Mouse (Mus musculus): ENCODE data around the gene Dtx3l. TPM values are rescaled to one million over a fixed set of nuclear protein-coding genes. Genes with fewer than 3 reads are reported as not detected.

Dtx3l gene
- polyA plus RNA-seq (2012; rRNA removed), result 20.6 and 20.9 TPM in 2 replicates

DNA sequence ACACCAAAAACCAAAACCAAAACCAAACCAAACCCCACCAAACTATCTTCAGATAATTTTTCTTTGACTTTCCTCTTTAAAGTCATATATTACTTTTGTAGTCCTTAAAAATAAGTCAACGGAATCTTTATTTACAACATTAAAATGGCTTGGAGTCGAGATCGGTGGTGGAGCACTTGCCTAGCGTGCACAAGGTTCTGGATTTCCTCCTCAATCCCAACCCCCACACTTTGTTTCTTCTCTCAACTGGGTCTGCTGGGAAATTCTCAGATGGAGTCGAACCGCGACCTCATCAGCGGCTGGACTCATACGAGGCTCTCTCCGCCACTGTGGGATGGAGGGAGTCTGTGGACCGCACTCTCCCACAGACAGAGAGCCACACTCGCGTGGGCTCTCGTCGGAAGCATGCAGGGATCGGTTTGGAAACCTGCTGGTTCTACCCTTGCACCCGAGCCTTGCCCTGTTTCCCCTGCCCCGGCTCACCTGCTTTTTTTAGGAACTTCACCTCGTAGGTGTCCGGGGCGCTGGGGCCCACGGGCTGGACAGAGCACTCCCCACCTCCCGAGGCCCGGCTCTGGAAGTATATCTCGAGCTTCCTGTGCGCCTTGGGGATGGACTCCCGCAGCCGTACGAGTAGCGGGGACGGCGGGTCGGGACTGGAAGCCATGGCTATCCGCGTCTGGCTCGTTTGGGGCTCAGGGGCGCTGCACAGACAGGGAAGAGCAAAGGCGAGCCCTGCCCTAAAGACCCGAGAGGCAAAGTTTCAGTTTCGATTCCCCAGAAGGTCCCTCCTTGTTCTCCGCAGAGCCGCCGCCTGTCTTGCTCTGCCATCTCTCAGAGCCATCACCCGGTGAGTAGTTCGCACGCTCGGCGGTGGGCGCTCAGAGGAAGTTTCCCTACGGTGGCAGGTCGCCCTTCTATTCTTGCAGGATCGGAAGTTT lies at the start of gene Dtx3l, which contains the start of gene Parp9:
Dtx3l (minus strand) TSS at position 941 of the 941 bp plus-strand sequence.
Parp9 (plus strand) TSS at position 260 of the 941 bp plus-strand sequence.
- TF ChIP-seq POLR2A (IDR thresholded peaks at IDR 0.05; ENCODE audit: control insufficient read depth, extremely low read depth, insufficient read depth, low read length, poor library complexity) (no peak), CTCF (IDR thresholded peaks at IDR 0.05; ENCODE audit: borderline replicate concordance, control insufficient read depth, extremely low read depth, insufficient read depth, low read length, poor library complexity) (no peak)
- peak; percentile 75 for DNase-seq
- WGBS, result under 1% methylated on average over 52 of the region's 52 CpGs
- Histone ChIP-seq H3K4me3 (ENCODE audit: control insufficient read depth, insufficient read depth, low read length) (peak within 1 kb of the TSS; percentile 94), H3K36me3 (ENCODE audit: control insufficient read depth, insufficient read depth, low read length) (peaks cover 24% of the 10 kb centered on the region), H3K27me3 (ENCODE audit: control insufficient read depth, insufficient read depth, low read length) (no peaks in the 10 kb centered on the region), H3K27ac (ENCODE audit: control insufficient read depth, insufficient read depth, low read length) (peak within 1 kb of the TSS; percentile 86), H3K4me1 (replicated peaks; ENCODE audit: control insufficient read depth, insufficient read depth, low read length) (peaks cover 12% of the 10 kb centered on the region)

DNA sequence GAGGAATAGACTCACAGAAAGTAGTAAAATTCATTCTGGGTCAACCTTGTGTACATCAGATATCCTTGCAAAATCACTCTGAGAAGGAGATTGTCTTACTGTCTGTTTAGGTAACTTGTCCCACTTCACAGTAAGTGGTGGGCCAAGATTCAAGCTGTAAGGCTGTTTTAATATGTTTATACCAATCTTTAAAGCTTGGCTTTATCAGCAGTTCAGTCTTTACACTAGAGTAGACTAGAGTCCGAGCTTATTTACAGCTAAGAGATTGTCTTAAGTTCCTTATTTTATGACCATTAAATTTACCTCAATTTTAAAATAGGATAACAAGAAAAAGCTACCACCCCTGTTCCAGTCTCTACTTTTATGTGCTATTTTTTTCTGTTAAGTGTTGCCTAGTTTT lies 49.0 kb upstream of the Dtx3l start:
- 79% methylated on average over 1 of the region's 1 CpGs for WGBS
- no peak for DNase-seq
- H3K36me3 ChIP-seq (ENCODE audit: control insufficient read depth, insufficient read depth, low read length), result no peaks in the 10 kb centered on the region
- TF ChIP-seq POLR2A (IDR thresholded peaks at IDR 0.05; ENCODE audit: control insufficient read depth, extremely low read depth, insufficient read depth, low read length, poor library complexity), result no peak
- TF ChIP-seq CTCF (IDR thresholded peaks at IDR 0.05; ENCODE audit: borderline replicate concordance, control insufficient read depth, extremely low read depth, insufficient read depth, low read length, poor library complexity), result no peak
- no peaks in the 10 kb centered on the region for H3K27me3 ChIP-seq (ENCODE audit: control insufficient read depth, insufficient read depth, low read length)
- peaks cover 5% of the 10 kb centered on the region for H3K4me1 ChIP-seq (replicated peaks; ENCODE audit: control insufficient read depth, insufficient read depth, low read length)
- no peak overlapping the region for H3K4me3 ChIP-seq (ENCODE audit: control insufficient read depth, insufficient read depth, low read length)
- H3K27ac ChIP-seq (ENCODE audit: control insufficient read depth, insufficient read depth, low read length), result no peak overlapping the region

DNA sequence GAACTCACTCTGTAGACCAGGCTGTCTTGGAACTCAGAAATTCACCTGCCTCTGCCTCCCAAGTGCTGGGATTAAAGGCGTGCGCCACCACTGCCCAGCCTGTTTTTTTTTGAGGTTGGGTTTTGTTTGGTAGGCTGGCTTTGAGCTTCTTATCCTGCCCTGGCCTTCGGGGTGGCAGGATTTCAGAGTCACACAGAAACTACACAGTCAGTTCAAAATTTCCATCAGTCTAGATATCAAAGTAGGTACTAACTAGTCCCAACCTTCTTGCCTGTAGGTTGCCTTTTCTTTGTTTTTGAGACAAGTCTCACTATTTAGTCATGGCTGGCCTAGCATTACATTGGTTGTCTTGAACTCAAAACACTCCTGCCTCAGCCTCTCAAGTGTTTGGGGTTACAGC lies 45.5 kb upstream of the Dtx3l start:
- TF ChIP-seq POLR2A (IDR thresholded peaks at IDR 0.05; ENCODE audit: control insufficient read depth, extremely low read depth, insufficient read depth, low read length, poor library complexity) (no peak), CTCF (IDR thresholded peaks at IDR 0.05; ENCODE audit: borderline replicate concordance, control insufficient read depth, extremely low read depth, insufficient read depth, low read length, poor library complexity) (no peak)
- no peaks in the 10 kb centered on the region for H3K36me3 ChIP-seq (ENCODE audit: control insufficient read depth, insufficient read depth, low read length)
- no peak overlapping the region for H3K27ac ChIP-seq (ENCODE audit: control insufficient read depth, insufficient read depth, low read length)
- WGBS, result 36% methylated on average over 3 of the region's 3 CpGs
- H3K4me3 ChIP-seq (ENCODE audit: control insufficient read depth, insufficient read depth, low read length), result no peak overlapping the region
- DNase-seq, result no peak
- peaks cover 8% of the 10 kb centered on the region for H3K4me1 ChIP-seq (replicated peaks; ENCODE audit: control insufficient read depth, insufficient read depth, low read length)
- H3K27me3 ChIP-seq (ENCODE audit: control insufficient read depth, insufficient read depth, low read length), result no peaks in the 10 kb centered on the region; the same call in 1 of the 2 replicates

DNA sequence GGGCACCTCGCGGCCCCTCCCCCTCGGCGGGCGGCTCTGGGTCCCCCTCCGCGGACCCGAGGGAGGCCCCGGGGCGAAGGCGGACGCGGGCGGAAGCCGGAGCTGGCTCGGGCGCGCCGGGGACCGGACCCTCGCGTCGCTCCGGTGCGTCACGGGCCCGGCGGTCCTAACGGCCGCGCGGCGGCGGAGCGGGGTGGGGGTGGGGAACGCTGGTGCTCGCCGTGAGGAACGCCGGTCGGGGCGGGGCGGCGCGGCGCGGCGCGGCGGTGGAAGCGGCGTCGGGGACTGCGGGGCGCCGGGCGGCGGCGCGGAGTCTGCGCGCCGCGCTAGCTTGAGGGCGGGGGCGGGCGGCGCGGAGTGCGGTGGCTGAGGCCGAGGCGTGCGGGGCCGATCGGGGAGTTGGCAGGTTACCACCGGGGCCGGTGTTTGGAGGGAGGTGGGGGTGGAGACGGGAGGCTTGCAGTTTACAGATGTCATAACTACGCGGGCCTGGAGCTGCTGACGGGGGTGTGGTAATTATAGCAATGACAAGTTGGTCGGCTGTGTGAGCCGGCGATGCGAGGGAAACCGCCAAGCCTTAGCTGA lies 44.7 kb upstream of the Dtx3l start:
- H3K27me3 ChIP-seq (ENCODE audit: control insufficient read depth, insufficient read depth, low read length), result no peaks in the 10 kb centered on the region; the same call in 1 of the 2 replicates
- H3K27ac ChIP-seq (ENCODE audit: control insufficient read depth, insufficient read depth, low read length), result peak overlapping the region; percentile 32
- H3K4me3 ChIP-seq (ENCODE audit: control insufficient read depth, insufficient read depth, low read length), result peak overlapping the region; percentile 67
- H3K4me1 ChIP-seq (replicated peaks; ENCODE audit: control insufficient read depth, insufficient read depth, low read length), result peaks cover 8% of the 10 kb centered on the region
- under 1% methylated on average over 79 of the region's 86 CpGs for WGBS
- H3K36me3 ChIP-seq (ENCODE audit: control insufficient read depth, insufficient read depth, low read length), result no peaks in the 10 kb centered on the region
- TF ChIP-seq CTCF (IDR thresholded peaks at IDR 0.05; ENCODE audit: borderline replicate concordance, control insufficient read depth, extremely low read depth, insufficient read depth, low read length, poor library complexity), result no peak
- no peak for TF ChIP-seq POLR2A (IDR thresholded peaks at IDR 0.05; ENCODE audit: control insufficient read depth, extremely low read depth, insufficient read depth, low read length, poor library complexity)
- DNase-seq, result peak; percentile 57

DNA sequence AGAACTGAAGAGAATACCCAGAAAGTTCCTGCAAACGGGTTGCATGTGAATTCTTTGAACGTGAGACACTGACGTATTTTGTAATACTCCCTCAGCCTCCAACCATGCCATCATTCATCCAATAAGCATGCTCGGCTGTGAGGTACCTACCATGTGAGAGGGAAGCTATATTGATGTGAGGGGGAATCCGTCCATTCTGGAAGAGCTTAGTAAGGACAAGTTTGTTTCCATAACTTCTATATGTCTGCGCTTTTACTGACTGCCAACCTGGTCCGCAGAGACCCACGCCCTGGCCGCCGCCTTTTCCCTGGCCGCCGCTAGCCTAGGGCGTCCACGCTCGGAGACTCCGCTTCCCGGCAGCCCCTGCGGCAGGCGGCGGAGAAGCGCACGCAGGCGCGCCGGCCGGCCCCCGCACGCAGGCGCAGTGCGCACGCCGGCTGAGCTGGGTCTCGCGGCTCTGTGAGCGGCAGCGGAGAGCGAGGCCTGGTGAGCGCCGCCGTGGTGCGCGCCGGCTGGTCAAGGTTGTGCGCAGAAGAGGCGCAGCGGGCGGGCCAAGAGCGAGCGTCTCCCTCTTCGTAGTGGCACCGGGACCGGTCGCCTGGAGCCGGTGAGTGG lies 44.1 kb upstream of the Dtx3l start:
- Histone ChIP-seq H3K4me3 (ENCODE audit: control insufficient read depth, insufficient read depth, low read length) (peak overlapping the region; percentile 67), H3K36me3 (ENCODE audit: control insufficient read depth, insufficient read depth, low read length) (no peaks in the 10 kb centered on the region), H3K4me1 (replicated peaks; ENCODE audit: control insufficient read depth, insufficient read depth, low read length) (peaks cover 6% of the 10 kb centered on the region), H3K27ac (ENCODE audit: control insufficient read depth, insufficient read depth, low read length) (peak overlapping the region; percentile 32), H3K27me3 (ENCODE audit: control insufficient read depth, insufficient read depth, low read length) (no peaks in the 10 kb centered on the region; the same call in 1 of the 2 replicates)
- under 1% methylated on average over 54 of the region's 54 CpGs for WGBS
- peak; percentile 92 for DNase-seq
- peak; percentile 92 for TF ChIP-seq POLR2A (IDR thresholded peaks at IDR 0.05; ENCODE audit: control insufficient read depth, extremely low read depth, insufficient read depth, low read length, poor library complexity)
- peak; percentile 50; the same call in 1 of the 2 replicates for TF ChIP-seq CTCF (IDR thresholded peaks at IDR 0.05; ENCODE audit: borderline replicate concordance, control insufficient read depth, extremely low read depth, insufficient read depth, low read length, poor library complexity)

DNA sequence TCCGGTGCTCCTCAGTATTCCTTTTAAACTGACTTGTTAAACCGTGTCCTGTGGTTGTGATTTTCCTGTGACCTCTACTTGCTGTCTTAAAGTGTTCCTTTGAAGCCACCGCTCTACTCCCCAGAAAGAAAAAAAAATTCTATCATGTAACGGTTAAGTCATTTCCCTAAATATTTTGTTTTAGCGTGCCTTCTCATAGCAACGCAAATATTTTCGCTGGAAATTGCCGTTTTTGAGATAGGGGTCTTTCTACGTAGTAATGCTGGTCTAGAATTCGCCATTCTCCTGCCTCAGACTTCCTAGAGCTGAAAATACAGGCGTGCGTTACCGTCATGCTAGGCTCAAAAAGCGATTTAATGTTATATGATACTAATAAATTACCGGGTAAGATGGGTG lies 43.6 kb upstream of the Dtx3l start:
- 0 out of 2 replicates have a peak overlapping the region, but pooled peaks have one; percentile 3 for H3K4me3 ChIP-seq (ENCODE audit: control insufficient read depth, insufficient read depth, low read length)
- no peak for TF ChIP-seq CTCF (IDR thresholded peaks at IDR 0.05; ENCODE audit: borderline replicate concordance, control insufficient read depth, extremely low read depth, insufficient read depth, low read length, poor library complexity)
- TF ChIP-seq POLR2A (IDR thresholded peaks at IDR 0.05; ENCODE audit: control insufficient read depth, extremely low read depth, insufficient read depth, low read length, poor library complexity), result no peak
- peaks cover 6% of the 10 kb centered on the region for H3K4me1 ChIP-seq (replicated peaks; ENCODE audit: control insufficient read depth, insufficient read depth, low read length)
- 1% methylated on average over 15 of the region's 15 CpGs for WGBS
- H3K27me3 ChIP-seq (ENCODE audit: control insufficient read depth, insufficient read depth, low read length), result no peaks in the 10 kb centered on the region; the same call in 1 of the 2 replicates
- H3K36me3 ChIP-seq (ENCODE audit: control insufficient read depth, insufficient read depth, low read length), result no peaks in the 10 kb centered on the region
- no peak overlapping the region for H3K27ac ChIP-seq (ENCODE audit: control insufficient read depth, insufficient read depth, low read length)
- no peak for DNase-seq
